8 mouse cellular contexts compared by ENCODE assay signal in the genomic region with DNA sequence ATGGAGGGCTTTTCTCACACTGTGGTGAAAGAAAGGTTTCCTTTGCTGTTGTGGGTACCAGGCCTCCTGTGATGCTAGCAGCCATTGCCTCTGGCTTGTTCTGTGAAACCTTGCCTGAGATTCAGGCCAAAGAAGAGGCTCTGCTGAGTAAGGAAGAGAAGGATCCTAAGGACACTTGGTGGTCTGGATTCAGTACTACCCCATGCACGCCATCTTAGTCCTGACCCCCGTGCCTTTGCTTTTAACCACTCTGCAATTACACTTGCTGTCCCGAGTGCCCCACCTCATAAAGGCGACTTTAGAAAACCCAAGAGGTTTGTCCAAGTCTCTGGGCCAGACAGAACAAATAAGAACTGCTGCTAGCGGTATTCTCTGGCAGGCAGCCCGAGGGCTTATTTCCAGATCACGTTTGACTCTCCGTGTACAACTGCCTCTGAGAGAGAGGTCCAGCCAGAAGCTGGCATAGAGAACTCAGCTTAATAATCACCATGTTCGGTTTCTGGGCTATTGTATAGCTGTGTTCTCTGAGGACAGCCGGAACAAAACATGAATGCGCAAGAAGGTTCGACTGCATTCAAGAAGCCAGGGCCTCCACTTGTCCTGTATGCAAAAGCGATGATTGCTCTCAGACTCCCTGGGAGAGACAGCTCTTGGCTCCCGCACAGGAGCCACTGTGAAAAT. TPM values are rescaled to one million over a fixed set of nuclear protein-coding genes. Genes with fewer than 3 reads are reported as not detected.
A peak's percentile ranks its signal among the peaks of the same experiment; 100 is the strongest.
DNase-seq lines count a peak whose midpoint lies in the region; ATAC-seq and TF ChIP-seq lines count a peak whose summit lies in the region.

No protein-coding gene starts in this region.

- 0 out of 2 replicates have a peak, but pooled peaks cover 3% of the 10 kb centered on the region for H3K9me3 ChIP-seq in heart, embryonic 10.5 days
- no peaks in the 10 kb centered on the region for H3K9me3 ChIP-seq in forebrain, embryonic 14.5 days (replicated peaks; ENCODE audit: control insufficient read depth, low read length)
- H3K9me3 ChIP-seq in stomach, embryonic 15.5 days = no peaks in the 10 kb centered on the region
- no peaks in the 10 kb centered on the region for H3K9me3 ChIP-seq in liver, postnatal 0 days (ENCODE audit: low read length)

- H3K36me3 ChIP-seq in heart, embryonic 10.5 days = no peaks in the 10 kb centered on the region
- no peaks in the 10 kb centered on the region for H3K36me3 ChIP-seq in forebrain, embryonic 14.5 days (ENCODE audit: control insufficient read depth, insufficient read depth, low read length)
- H3K36me3 ChIP-seq in stomach, embryonic 15.5 days = no peaks in the 10 kb centered on the region
- no peaks in the 10 kb centered on the region for H3K36me3 ChIP-seq in liver, postnatal 0 days (replicated peaks; ENCODE audit: insufficient read depth, low read length)

- WGBS in heart, embryonic 10.5 days = 76% methylated on average over 14 of the region's 14 CpGs
- WGBS in forebrain, embryonic 14.5 days = 39% methylated on average over 14 of the region's 14 CpGs
- 39% methylated on average over 14 of the region's 14 CpGs for WGBS in stomach, embryonic 15.5 days
- 74% methylated on average over 14 of the region's 14 CpGs for WGBS in liver, postnatal 0 days (ENCODE audit: insufficient replicate concordance)

- H3K27me3 ChIP-seq in heart, embryonic 10.5 days (ENCODE audit: insufficient read depth, poor library complexity, severe bottlenecking) = no peaks in the 10 kb centered on the region
- H3K27me3 ChIP-seq in forebrain, embryonic 14.5 days (replicated peaks; ENCODE audit: control insufficient read depth, insufficient read depth, low read length) = no peaks in the 10 kb centered on the region
- H3K27me3 ChIP-seq in stomach, embryonic 15.5 days (replicated peaks) = no peaks in the 10 kb centered on the region
- H3K27me3 ChIP-seq in liver, postnatal 0 days (ENCODE audit: insufficient read depth, low read length) = no peaks in the 10 kb centered on the region

- no peak overlapping the region for H3K4me3 ChIP-seq in heart, embryonic 10.5 days
- no peak overlapping the region for H3K4me3 ChIP-seq in forebrain, embryonic 14.5 days (ENCODE audit: low read depth, low read length)
- no peak overlapping the region for H3K4me3 ChIP-seq in stomach, embryonic 15.5 days (replicated peaks)
- no peak overlapping the region for H3K4me3 ChIP-seq in liver, postnatal 0 days (ENCODE audit: low read depth, low read length)

- H3K9ac ChIP-seq in forebrain, embryonic 14.5 days (ENCODE audit: low read length) = no peak overlapping the region
- no peak overlapping the region for H3K9ac ChIP-seq in stomach, embryonic 15.5 days
- no peak overlapping the region for H3K9ac ChIP-seq in liver, postnatal 0 days (replicated peaks)

- intact Hi-C loops in heart, postnatal 10 days (cut with DNase I) = no loop called here

- TF ChIP-seq CTCF in liver, postnatal 0 days (IDR thresholded peaks at IDR 0.05; ENCODE audit: low read depth) = no peak

- peak; percentile 99 for DNase-seq in heart, adult 11 months
- DNase-seq in heart, embryonic 10.5 days (ENCODE audit: low spot score) = no peak
- peak; percentile 70 for DNase-seq in forebrain, embryonic 14.5 days (ENCODE audit: low spot score)
- DNase-seq in heart, postnatal 10 days = peak; percentile 94
- peak; percentile 83 to 87 for DNase-seq in kidney, postnatal 4 days
- DNase-seq in lung, postnatal 10 days = peak; percentile 91
- DNase-seq in liver, postnatal 0 days = no peak

- TF ChIP-seq EP300 in liver, postnatal 0 days (IDR thresholded peaks at IDR 0.05; ENCODE audit: low read depth) = no peak

- ATAC-seq in forebrain, embryonic 14.5 days = peak; percentile 83; the same call in 1 of the 2 replicates
- peak; percentile 48; the same call in 1 of the 2 replicates for ATAC-seq in stomach, embryonic 15.5 days (ENCODE audit: insufficient read depth, low FRiP score, low read depth)
- ATAC-seq in liver, postnatal 0 days = no peak

- no peak overlapping the region for H3K4me2 ChIP-seq in forebrain, embryonic 14.5 days (ENCODE audit: low read length)
- peak overlapping the region; percentile 8; the same call in 1 of the 2 replicates for H3K4me2 ChIP-seq in stomach, embryonic 15.5 days
- H3K4me2 ChIP-seq in liver, postnatal 0 days (ENCODE audit: low read depth, low read length) = no peak overlapping the region

- no peak overlapping the region for H3K27ac ChIP-seq in heart, embryonic 10.5 days
- peak overlapping the region; percentile 40; the same call in 1 of the 2 replicates for H3K27ac ChIP-seq in forebrain, embryonic 14.5 days (ENCODE audit: low read depth, low read length)
- peak overlapping the region; percentile 83 for H3K27ac ChIP-seq in stomach, embryonic 15.5 days
- no peak overlapping the region for H3K27ac ChIP-seq in liver, postnatal 0 days (ENCODE audit: low read depth)

- H3K4me1 ChIP-seq in heart, embryonic 10.5 days = peaks cover 10% of the 10 kb centered on the region; the same call in 1 of the 2 replicates
- no peaks in the 10 kb centered on the region for H3K4me1 ChIP-seq in forebrain, embryonic 14.5 days (ENCODE audit: control insufficient read depth, insufficient read depth, low read length)
- H3K4me1 ChIP-seq in stomach, embryonic 15.5 days = peaks cover 19% of the 10 kb centered on the region
- H3K4me1 ChIP-seq in liver, postnatal 0 days (ENCODE audit: insufficient read depth) = no peaks in the 10 kb centered on the region

RNA-seq across cellular contexts. Expression of gene Zfr, which starts 51.3 kb away (rescaled TPM):
- polyA plus RNA-seq in heart, embryonic 10.5 days (2016; fragmentation: Nextera tagmentation; extraction: Ambion mirVana) = 120 and 122 TPM in 2 replicates
- polyA plus RNA-seq in forebrain, embryonic 14.5 days (2014; fragmentation: Nextera tagmentation; extraction: Ambion mirVana) = 169 and 182 TPM in 2 replicates
- total RNA-seq in heart, postnatal 10 days (2021) = 100 to 1,000 TPM; 101 to 114 TPM
- polyA plus RNA-seq in stomach, embryonic 15.5 days (2015; fragmentation: Nextera tagmentation; extraction: Ambion mirVana) = 101 and 105 TPM in 2 replicates
- polyA plus RNA-seq in liver, postnatal 0 days (2015; fragmentation: Nextera tagmentation; extraction: Ambion mirVana) = 26.6 and 33.5 TPM in 2 replicates

Comparison
In these comparisons a context has a peak if more than half of its experiments do, and no peak if none do; other contexts are left out.
1. DNase-seq: peak in heart, adult 11 months (single experiment), forebrain, embryonic 14.5 days (single experiment), heart, postnatal 10 days (2 of 2), kidney, postnatal 4 days (2 of 2) and lung, postnatal 10 days (single experiment); none in heart, embryonic 10.5 days (single experiment) and liver, postnatal 0 days (single experiment).
2. H3K27ac ChIP-seq: peak in forebrain, embryonic 14.5 days (single experiment) and stomach, embryonic 15.5 days (single experiment); none in heart, embryonic 10.5 days (single experiment) and liver, postnatal 0 days (single experiment).